Mouse (Mus musculus): ENCODE measurements at regions not wholly inside any gene's neighbourhood (a gene's known extent, or its start where the extent isn't known, plus 50 kb on each side); places are given as distances from the start of the nearest gene placed in this dataset.
A peak's percentile ranks its signal among the peaks of the same experiment; 100 is the strongest.

GRCm38 (mm10) chr10:44820379-44820778, 246.6 kb upstream of the Prep start:
- no peak for DNase-seq

GRCm38 (mm10) chr10:44819361-44819760, 247.6 kb upstream of the Prep start:
- DNase-seq = no peak

DNA sequence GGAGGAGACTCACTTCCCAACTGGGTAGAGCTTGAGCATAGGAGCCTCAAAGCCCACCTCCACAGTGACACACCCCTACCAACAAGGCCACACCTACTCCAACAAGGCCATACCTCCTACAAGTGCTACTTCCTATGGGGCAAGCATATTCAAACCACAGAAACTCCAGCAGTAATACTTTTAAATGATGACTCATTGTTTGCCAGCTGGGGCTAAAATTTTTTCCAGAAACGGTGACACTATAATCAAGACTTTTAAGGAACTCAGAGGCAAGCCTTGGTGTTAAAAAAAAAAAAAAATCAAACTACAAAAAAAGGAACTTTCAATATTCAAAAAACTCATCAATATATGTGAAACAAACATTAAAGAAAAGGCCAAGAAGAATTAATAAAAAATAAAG, 248.4 kb upstream of the Prep start:
- no peak for DNase-seq

GRCm38 (mm10) chr10:44796205-44796604, 267.9 kb upstream of the Prdm1 start:
- DNase-seq = peak in 1 of 2 experiments; percentile 2

- DNase-seq = no peak
These were observed 257.1 kb upstream of the Prdm1 start for GRCm38 (mm10) chr10:44785386-44785785.

- DNase-seq = no peak
These were observed 252.2 kb upstream of the Prdm1 start for GRCm38 (mm10) chr10:44780381-44780958.

- DNase-seq = peak in 1 of 2 experiments; percentile 28
These were observed 251.4 kb upstream of the Prdm1 start for GRCm38 (mm10) chr10:44779568-44780207.

- DNase-seq = no peak
These were observed 248.9 kb upstream of the Prdm1 start for GRCm38 (mm10) chr10:44777214-44777613.

DNA sequence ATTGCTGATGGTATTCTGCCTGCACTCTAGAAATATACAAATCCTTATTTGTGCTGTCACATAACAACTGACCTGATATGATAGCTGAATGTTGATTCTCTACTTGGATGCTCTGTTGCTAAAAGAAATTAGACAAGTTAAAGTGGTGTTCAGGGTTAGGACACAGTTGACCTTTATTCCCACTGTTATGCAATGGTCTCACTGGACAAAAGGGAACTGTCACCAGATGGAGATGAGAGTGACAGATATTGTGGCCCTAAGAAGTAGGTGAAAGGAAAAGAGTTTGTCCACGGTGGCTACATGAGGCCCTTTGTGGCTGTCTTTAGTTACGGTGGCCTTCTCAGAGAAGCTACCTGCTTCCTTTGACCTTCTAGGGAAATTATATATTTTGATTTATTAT, 247.9 kb upstream of the Prdm1 start:
- no peak for DNase-seq

- DNase-seq = no peak
These were observed 237.2 kb upstream of the Prdm1 start for GRCm38 (mm10) chr10:44765527-44765926.

DNA sequence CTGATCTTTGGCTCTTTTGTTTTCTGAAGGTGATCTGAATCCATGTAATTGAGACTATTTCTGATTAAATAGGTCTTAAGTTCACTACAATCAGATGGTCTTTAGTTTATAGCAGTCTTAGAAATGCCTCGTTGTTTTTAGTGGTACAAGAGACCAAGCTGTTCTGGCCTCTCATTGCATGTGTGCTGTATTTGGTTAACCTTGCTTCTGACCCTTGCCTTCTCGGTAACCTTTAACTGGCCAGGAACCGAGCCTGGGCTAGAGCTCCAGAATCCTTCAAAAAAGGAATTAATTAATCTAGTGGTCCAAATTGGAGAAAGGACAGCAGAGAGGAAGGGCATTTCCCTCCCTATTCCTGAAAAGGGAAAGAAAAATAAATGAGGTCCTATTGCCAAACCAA, 234.8 kb upstream of the Prdm1 start:
- no peak for DNase-seq

- no peak for DNase-seq
These were observed 233.8 kb upstream of the Prdm1 start for GRCm38 (mm10) chr10:44762068-44762467.

DNA sequence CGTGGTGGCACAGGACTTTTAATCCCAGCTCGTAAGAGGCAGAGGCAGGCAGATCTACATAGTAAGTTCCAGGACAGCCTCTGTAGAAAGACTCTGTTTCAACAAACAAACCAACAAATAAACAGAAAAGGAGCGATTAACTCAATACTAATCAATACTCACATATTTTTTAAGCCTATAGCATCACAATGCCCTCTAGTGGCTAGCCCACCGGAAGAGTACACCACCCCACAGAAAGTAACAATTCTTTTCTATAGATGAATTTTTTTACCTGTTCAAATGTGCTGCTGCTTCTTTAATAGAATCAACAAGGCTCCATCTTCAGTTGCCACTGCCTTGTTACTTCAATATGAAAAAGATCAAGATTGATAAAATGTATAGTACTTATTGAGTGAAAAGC, 233.0 kb upstream of the Prdm1 start:
- no peak for DNase-seq

- DNase-seq = peak; percentile 11 to 45
These were observed 227.2 kb upstream of the Prdm1 start for GRCm38 (mm10) chr10:44755355-44755957.

GRCm38 (mm10) chr10:44754930-44755329, 226.6 kb upstream of the Prdm1 start:
- DNase-seq = no peak

GRCm38 (mm10) chr10:44752719-44753390, 224.6 kb upstream of the Prdm1 start:
- DNase-seq = no peak

GRCm38 (mm10) chr10:44751061-44751460, 222.8 kb upstream of the Prdm1 start:
- no peak for DNase-seq

- DNase-seq = no peak
These were observed 220.9 kb upstream of the Prdm1 start for GRCm38 (mm10) chr10:44749206-44749605.

DNA sequence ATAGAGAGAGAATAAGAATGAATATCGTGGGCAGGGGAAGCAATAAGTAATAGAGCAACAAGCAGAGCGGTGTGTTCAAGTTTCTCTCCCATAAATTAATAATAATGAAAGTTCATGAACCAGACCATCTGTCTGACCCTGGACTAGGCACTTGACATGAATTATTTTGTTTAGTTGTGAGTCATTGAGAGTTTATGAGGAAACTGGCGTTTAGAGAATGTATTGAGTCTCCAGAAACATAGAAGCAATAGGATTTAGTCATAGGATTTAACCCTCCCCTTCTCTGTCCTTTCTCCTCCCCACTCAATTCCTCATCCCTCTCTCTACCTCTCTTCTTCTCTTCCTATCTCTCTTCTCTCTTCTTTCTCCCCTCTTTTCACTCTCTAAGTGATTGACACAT, 219.1 kb upstream of the Prdm1 start:
- no peak for DNase-seq

DNA sequence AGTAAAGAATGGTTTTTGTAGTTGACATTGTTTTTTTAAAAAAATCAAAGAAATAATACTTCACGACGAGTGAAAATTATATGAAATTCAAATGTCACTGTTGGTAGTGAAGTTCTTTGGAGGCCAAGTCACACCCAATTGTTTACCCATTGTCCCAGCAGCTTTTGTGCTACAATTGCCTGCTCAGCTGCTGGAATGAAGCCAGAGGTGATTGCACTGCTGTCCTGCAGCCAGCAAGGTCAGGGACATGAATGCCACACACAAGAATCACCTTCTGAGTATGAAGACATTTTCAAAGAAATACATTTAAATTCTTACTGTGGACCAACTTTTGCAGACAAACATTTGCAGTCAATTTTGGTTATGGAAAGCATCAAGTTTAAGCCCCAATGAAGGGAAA, 215.9 kb upstream of the Prdm1 start:
- DNase-seq = no peak

DNA sequence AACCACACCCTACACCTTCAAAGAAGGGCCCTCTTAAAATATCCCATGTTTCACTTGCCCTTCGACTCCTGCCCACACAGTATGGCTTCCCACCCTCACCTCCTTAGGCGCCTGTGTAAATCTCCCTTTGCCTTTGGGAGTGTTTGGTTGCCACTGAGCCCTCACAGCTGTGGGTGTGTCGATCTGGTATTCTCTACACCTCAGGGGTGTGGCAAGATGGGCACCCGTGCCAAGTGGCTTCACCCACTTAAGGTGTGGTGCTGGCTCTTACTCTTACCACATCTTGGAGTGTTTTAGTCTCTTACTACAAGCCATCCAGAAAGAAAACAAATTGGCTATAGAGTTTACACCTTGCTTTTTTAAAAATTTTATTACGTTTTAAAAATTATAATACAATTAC, 205.3 kb upstream of the Prdm1 start:
- no peak for DNase-seq

DNA sequence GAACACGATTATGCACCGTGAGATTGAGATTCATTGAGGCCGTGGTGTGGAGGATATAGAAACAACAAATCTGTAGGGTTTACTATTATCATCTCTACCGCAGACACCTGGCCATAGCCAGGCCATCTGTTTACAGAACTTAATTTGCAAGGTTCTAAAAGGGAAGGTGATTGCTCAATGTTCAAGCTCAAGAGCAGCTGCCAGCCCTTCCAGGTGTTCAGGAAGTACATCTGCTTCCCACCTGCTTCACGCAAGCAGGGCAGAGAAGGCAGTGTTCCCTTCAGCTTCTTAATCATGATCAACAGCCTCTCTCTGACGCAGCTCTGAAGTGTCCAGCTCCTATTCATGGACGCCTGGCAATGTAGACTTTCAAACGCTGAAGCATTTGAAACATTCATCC, 202.4 kb upstream of the Prdm1 start:
- no peak for DNase-seq

DNA sequence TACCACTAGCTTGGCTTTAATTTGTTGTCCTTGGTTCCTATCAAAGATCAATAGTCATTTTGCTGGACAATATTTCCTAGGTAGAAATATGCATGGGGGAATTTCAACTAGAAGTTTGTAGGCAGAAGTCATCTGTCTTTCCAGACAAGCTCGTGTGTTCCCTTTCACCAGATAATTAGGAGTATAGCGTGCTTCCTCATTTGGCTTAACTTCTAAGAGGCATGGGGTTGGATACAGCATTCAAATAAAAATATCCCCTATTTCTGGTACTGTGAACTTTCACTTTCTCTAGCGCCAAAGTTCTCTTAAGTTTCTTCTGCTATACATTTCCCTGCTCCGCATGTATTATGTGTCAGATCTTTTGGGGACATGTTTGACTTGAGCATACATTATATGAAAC, 200.7 kb upstream of the Prdm1 start:
- no peak for DNase-seq

DNA sequence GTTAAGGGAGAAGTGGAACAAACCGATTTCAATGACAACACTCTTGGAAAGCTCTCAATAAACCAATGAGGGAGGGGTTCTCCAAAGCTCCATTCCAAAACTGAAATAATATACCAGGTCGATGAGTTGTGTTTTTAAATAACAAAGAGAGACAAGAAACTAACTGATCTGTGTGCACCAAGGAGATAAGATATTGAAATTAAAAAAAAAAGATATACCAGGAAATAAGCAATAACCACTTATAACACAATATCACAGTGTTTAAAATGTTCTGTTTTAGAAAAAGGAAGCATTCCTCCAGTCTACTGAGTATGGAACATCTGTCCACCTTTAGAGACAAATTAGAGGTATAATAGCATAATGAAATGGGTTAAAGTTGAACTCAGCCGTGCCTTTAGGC, 196.3 kb upstream of the Prdm1 start:
- DNase-seq = no peak
